Mouse (Mus musculus) heart, postnatal 4 days (tissue): Measurements from ENCODE around the gene Spred1. TPM values are rescaled to one million over a fixed set of nuclear protein-coding genes. Genes with fewer than 3 reads are reported as not detected.

Experiments used
- DNase-seq: peaks from one replicate; pipeline ENCODE4 v3.0.0; 2021
- microRNA-seq, 2 experiments: library from miRNA; unstranded; fragments of <30 nt; microRNA quantifications; one replicate each; pipeline ENCODE4 v1.2.0; 2021 to 2022
- total RNA-seq, 2 experiments: library from RNA; stranded (reverse); gene quantifications; 2 replicates each; pipeline ENCODE4 v1.2.3; 2021

Spred1 gene
- total RNA-seq, 2 experiments from 2014 or later: 31.0 to 32.2 TPM

DNA sequence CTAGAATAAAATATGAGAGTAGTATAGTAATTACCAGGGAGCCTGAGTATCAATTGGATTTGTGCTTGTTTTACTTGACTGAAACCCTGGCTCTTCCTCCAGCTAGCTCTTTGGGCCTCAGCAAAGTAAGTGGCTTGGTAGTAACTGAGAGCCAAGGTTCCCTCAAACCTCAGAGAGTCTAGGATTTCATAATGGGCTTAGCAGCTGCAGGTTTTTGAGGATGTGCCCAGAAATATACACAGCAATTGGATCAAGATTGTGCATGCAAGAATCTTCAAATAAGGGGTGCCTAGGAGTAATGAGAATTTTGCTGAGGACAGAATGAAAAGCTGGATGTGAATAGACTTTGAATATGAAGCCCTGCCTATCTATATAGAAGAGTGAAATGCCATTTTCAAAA is 69.7 kb downstream of the Spred1 start:
- no peak for DNase-seq

DNA sequence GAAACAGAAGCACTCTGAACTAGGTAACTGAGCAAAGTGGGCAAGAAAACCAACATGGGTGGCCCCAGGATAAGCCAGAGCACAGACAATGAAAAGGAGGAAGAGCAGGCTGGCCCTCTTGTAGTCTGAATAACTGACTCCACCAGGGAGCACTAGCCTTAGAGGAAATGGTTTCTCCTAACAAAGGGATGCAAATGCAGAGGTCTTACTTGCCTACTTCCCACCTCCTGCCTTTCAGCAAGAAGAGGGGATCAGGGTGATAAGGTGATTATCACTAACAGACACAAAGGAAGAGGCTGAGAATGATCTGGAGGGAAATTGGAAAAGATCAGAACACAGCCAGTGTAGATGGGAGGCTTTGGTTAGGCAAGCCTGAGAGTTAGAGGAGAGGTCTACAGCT is 73.1 kb downstream of the Spred1 start:
- no peak for DNase-seq

DNA sequence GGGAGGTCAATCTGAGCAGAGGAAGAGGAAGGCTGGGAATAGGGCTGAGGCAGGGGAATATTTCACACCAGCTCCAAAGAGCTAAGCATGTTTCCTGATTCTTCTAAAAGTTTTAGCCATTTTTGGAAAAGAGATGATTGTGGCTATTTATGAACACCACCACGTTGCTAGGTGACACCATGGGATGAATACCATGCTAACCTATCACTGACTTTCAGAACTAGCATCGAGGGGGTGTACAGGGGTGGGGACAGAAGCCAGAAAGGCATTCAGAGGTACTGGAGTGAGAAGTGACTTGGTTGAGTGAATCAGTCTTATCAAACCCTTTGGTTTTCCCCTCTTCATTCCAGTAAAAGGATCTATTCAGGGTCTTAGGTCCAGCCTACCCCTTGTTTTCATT is 74.0 kb downstream of the Spred1 start:
- no peak for DNase-seq

DNA sequence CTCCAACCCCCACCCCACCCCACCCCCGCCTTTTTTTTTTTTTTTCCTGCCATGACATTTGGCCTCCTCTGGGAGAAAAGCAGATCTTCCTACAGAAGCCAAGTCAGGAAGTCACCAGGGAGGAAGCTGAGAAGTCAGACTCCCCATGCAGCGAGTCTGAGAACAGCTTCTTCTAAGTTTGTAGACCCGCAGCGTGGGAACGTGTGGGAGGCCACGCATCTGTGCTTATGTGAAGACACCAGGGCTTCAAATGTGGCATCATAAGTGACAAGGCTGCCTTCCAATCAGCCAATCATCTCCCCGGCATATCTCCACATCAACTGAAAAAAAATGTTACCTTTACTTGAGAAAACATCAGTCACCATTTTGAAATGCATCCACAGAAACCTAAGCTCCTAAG is 74.4 kb downstream of the Spred1 start:
- no peak for DNase-seq

DNA sequence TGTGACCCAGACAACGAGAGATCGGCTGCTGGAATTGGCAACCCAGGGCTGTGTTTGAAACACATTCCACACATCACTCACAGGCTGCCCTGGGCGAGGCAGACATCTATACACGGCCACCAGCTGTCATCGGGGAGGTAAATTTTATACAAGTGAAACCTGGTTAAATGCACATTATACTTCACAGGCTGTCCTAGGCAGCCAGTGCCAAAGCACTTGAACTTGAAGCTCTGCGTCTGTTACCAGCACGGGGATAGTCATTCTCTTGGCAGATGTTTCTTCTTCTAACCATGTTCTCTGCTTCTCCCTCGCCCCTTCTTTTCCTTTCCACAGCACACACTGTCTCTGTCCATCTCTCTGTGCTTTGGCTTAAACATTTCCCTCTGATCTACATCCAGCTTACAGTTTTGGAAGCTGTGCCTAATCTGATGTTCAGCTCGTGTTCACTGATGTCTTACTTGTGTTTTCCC is 79.7 kb downstream of the Spred1 start:
- no peak for DNase-seq

DNA sequence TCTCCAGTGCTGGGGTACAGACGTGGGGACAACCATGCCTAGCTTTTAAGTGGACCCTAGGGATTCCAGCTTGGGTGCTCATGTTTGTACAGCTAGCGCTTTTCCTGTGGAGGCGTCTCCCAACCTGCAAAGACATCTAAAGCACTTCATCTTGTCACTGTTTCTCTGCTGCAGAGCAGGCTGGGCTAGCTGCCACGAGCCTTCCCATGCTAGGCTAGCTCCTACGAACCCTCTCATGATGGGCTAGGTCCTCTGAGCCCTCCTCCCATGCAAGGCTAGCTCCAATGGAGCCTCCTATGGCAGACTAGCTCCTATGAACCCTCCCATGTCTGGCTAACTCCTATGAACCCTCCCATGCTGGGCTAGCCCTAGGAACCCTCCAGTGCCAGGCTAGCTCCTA is 82.2 kb downstream of the Spred1 start:
- no peak for DNase-seq

DNA sequence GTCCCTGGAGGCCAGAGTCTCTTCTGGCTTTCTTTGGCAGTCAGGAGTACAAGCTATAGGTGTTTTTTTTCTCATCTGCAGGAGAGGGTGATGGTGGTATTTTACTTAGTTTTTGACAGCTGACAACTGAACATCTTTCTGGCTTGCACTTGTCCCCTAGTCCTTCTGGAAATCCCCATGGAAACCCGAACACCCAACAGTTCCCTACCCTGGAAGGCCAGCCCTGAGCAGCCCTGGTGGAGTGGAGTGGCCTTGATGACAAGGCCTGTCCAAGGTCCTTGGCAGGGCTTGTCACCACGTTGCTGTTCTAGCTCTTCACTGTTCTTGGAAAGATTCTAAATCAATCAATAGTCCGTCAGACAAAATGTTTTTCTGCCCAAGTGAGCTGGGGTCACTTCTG is 83.4 kb downstream of the Spred1 start:
- DNase-seq: no peak

DNA sequence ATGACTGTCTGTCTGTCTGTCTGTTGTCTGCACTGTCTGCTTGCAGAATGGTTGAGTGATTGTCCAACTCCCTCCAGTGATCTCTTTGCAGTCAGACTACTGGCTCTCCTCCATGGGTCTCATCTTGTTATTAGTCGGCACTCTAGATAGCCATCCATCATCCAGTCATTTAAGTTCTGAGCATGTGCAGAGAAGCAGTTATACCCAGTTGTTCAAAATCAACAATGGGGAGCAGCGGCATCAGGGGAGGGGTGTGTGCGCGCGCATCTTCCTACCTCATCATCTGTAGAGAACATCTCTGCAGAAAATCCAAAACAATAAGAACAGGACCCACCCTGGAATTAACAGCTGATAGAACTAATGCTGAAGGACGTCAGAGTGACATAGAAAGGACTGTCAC is 83.9 kb downstream of the Spred1 start:
- no peak for DNase-seq

DNA sequence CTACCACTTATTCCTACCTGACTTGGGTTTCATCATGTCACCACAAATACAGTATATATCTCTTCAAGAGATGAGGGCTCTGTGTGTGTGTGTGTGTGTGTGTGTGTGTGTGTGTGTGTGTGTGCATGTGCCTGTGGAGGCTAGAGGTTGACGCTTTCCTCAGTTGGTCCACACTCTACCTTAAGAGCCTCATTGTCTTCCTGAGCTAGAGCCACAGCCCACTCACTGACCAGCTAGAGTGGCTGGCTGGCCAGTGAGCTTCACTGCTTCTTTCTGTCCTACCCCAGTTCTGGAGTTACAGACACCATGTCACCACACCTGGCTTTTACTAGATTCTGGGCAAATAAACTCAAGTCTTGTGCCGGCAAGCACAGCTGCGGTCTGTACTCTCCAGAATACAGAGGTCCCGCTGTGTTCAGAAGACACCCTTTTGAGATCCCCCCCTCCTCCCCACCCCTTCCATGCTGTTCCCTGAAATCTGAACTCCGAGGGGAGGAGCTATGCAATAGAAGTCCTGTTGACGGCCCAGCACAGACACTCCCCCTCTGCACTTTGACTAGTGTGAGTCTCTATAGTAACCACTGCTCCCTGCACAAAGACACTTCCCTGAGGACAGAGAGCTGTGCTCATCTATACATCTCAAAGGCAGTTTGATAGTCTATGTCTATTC is 89.4 kb downstream of the Spred1 start:
- peak; percentile 27 for DNase-seq

DNA sequence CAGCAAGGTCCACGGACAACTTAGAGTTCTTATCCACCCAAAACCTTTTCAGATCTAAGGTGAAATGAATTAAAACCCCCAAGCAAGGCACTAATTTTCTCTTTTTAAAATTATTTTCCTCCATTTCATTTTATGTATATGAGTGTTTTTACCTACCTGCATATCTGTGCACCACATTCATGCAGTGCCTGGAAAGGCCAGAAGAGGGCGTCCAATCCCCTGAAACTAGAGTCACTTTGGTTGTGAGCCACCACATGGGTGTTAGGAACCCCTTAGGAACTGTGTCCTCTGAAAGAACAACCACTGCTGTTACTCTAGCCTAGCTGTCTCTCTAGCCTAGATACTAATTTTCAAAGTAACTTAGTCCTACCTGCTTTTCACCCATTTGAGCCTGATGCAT is 95.0 kb downstream of the Spred1 start:
- no peak for DNase-seq

DNA sequence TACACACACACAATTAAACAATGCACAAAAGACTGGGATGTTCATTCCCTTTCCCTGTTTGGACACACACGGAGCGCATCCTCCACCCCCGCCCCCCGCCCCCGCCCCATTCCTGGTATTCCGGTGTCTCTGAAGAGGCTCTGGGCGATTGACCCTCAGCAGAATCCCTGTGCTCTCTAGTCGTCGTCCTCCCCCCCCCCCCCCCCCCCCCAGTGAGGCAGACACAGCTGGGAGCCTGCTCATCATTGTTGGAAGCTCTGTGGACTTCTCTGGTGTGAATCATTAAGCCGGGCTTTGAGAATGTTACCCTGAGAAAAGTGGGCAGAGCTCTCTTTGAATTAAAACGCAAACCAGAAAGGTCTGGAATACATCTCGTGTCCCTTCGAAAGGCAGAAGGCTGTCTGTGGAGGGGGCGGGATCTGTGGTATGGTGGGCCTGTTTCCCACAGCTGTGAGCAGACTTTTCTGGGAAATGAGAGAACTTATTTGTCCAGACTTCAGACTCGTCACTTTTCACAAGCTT is 96.6 kb downstream of the Spred1 start:
- no peak for DNase-seq

DNA sequence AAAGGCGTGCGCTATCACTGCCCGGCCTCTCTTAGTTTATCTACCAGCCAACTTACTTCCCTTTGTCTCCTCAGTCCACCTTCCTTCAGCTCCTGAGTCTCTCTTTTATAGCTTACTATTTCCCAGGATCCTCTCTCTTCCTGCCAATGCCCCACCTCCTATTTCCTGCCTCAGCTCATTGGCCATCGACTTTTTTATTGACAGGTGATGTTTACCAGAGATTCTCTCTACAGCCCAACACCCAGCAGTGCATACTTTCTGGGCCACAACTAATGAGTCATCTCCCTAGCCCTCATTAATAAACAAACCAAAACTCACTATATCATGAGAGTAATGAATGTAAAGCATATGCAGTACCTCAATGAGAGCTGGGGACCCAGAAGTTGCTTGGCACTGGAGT is 98.4 kb downstream of the Spred1 start:
- no peak for DNase-seq

DNA sequence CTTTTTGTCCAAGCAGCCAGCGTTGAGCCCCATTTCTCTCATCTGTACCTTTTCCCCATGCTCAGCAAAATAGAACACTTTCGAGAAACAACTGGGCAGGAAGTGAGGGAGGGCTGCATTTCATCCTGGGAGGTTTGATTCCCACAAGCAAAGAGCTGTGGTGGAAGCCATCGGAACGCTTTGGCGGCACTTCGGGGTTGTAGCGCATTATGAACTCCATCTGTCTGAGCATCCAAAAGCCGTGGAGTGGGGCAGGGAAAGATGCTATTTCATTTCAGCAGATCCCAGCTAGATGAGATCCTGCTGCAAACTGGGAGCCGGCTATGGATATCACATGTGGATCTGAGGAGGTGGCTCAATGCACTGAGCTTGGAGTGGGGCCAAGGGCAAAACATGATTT is 101.5 kb downstream of the Spred1 start:
- no peak for DNase-seq

DNA sequence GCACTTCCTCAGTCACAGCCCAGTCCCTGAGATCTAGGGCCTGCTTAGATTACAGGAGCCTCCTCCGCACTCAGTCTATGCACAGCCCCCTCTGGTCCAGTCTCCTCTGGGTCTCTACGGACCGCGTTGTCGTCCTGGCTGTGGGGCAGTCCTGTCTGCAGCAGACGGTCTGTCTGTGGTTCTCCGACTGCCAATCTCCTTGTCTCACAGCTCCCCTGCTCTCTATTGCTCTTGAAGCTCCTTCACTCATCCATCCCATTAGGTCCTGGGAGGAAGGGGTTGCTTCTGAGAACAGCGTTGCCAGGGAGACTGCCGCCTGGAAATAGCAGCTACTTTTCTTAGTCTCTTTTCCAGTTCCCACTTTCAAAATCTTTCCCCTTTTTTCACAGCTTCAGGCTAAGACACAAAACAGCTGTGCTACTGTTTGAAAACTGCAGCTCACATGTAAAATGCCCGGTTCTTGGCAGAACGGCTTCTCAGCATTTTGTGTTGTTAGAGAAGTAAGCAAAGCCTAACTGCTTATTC is 107.5 kb downstream of the Spred1 start:
- peak; percentile 7 for DNase-seq

DNA sequence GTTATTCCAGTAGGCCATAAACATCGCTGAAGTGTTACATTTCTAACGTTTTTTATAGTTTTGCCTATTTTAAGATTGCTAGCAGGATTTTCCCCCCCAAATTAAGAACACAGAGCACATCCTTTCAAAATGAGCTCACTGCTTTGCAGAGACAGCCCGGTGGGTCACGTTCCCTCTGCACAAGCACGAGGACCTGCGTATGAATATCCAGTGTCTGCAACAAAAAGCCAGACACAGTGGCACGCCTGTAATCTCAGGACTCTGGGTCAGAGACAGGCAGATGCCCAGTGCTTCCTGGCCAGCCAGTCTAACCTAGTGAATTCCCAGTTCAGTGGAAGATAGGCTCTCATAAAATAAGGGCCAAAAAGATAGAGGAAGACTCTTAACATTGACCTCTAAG is 109.1 kb downstream of the Spred1 start:
- DNase-seq: no peak

DNA sequence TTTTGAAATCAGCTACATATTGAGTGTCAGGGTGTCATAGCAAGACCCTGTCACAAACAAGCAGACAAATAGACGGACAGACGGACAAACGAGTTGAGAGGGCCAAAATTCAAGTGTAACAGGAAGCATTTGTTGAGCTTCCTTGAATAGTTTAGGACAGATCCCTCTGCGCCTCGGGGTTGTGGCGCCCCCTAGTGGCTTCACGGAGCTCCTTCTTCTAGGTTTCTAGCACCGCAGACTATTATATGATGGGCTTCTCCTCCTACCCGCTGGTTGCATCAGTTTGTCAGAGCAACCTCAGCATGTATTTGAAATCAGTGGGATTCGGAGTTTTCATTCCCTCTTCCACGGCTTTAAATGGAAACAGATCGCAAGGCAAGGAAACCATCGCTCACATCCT is 110.1 kb downstream of the Spred1 start:
- DNase-seq: peak; percentile 91

Small RNA genes lying within 50 kb of the gene (microRNA-seq; reads per million reads assigned to microRNA genes)
- 1,316 to 4,962 reads per million in 2 experiments for gene Mir674

Other genes starting within 250 kb of the Spred1 start
- not detected for gene Tmco5, start 242.7 kb upstream of the Spred1 start, total RNA-seq
- 10 to 100 TPM; 35.0 to 36.0 TPM for gene Fam98b, start 128.4 kb downstream of the Spred1 start, total RNA-seq
- under 1 TPM; 0.25 to 0.43 TPM for gene Rasgrp1, start 221.6 kb downstream of the Spred1 start, total RNA-seq